Comparison of ENCODE assay signal across 12 mouse cellular contexts in genomic region chr6:72644576-72644975, GRCm38 (mm10).
"Had no signal": no experiment of that assay in that cellular context is flagged by ENCODE, and none has a peak within 500 bp of the region (broad histone marks: within the 10 kb centered on the region; RNA-seq: fewer than 3 reads in every experiment).

No protein-coding gene starts in this region.

- H3K9me3 ChIP-seq: limb, embryonic 12.5 days; liver, embryonic 13.5 days; lung, embryonic 15.5 days; midbrain, embryonic 13.5 days; neural tube, embryonic 13.5 days had no signal

- H3K4me1 ChIP-seq: liver, embryonic 13.5 days; lung, embryonic 15.5 days; midbrain, embryonic 13.5 days; neural tube, embryonic 13.5 days had no signal

- H3K27me3 ChIP-seq: limb, embryonic 12.5 days; liver, embryonic 13.5 days; lung, embryonic 15.5 days; midbrain, embryonic 13.5 days; neural tube, embryonic 13.5 days had no signal

- H3K36me3 ChIP-seq: liver, embryonic 13.5 days; midbrain, embryonic 13.5 days; neural tube, embryonic 13.5 days had no signal

- DNase-seq: kidney, postnatal 10 days; kidney, postnatal 4 days; liver; liver, embryonic 13.5 days; liver, postnatal 0 days; right cerebral cortex, postnatal 14 days; thymus, adult 2 months had no signal

- H3K4me3 ChIP-seq: layer of hippocampus, adult 2 months; limb, embryonic 12.5 days; liver, embryonic 13.5 days; lung, embryonic 15.5 days; midbrain, embryonic 13.5 days; neural tube, embryonic 13.5 days had no signal

- ATAC-seq: liver, postnatal 0 days; midbrain, embryonic 13.5 days had no signal

- H3K27ac ChIP-seq: layer of hippocampus, adult 2 months; limb, embryonic 12.5 days; liver, embryonic 13.5 days; lung, embryonic 15.5 days; midbrain, embryonic 13.5 days; neural tube, embryonic 13.5 days had no signal

- H3K9ac ChIP-seq: limb, embryonic 12.5 days; liver, embryonic 13.5 days; liver, postnatal 0 days; lung, embryonic 15.5 days; midbrain, embryonic 13.5 days; neural tube, embryonic 13.5 days had no signal

- H3K4me2 ChIP-seq: limb, embryonic 12.5 days; liver, embryonic 13.5 days; lung, embryonic 15.5 days; midbrain, embryonic 13.5 days; neural tube, embryonic 13.5 days had no signal
